Mouse (Mus musculus) spleen, embryonic (tissue): ENCODE results near the gene Cenpl.

Experiments used
- CTCF ChIA-PET: fragments of 350-600 bp; sonication (Branson Sonifier 250); formaldehyde crosslinking; loops from one replicate; lab custom pipeline; 2022; lab: Charles Lee

The Cenpl gene

DNA sequence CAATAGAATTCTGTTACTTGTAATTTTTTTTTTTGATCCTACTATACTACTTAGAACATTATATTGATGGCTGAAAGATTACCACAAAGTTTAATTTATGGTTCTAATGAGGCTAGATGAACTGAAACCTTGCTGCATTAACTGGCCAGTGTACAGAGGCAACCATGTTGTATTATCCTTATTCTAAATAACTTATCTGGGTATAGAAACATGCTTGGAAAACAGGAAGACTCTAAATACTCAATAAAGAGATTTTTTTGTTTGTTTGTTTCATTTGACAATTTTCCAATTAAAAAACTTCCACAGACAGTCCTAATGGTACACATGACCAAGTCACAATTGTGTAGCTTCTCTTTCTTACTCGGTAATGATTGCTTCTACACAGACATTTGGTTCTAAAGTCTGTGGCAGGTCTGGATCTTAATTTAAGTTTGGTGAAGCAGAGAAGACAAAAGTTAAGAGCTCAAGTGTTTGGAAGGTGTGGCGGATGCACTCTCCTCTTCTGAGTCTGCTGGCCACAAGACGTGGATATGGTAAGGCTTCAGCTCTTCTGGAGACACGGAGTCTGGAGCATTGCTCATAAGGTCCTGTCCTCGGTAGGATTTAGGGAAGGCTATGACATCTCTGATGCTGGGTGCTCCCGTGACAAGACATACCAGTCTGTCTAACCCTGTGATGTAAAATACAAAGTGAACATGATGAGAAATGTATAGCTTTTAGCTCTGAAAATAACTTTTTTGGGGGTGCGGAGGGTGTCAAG is 29.1 kb upstream of the Cenpl start:
- CTCF ChIA-PET = interaction anchor here (0.7 kb wide), 2 partner anchors 9 to 10 kb away, joined by 3 to 5 read pairs; no protein-coding TSS in a partner anchor

DNA sequence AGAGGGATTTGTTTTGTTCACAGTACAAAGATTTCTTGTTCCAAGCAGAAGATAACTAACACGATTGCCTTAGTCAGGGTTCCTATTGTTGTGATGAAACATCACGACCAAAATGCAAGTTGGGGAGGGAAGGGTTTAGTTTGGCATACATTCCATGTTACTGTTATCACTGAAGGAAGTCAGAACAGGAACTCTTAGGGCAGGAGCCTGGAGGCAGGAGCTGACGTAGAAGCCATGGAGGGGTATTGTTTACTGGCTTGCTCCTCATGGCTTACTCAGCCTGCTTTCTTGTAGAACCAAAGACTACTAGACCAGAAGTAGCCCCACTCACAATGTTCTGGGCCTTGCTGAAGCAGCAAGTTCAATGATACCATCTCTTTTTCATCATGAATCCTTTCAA is 23.5 kb upstream of the Cenpl start:
- CTCF ChIA-PET = no interaction called here

DNA sequence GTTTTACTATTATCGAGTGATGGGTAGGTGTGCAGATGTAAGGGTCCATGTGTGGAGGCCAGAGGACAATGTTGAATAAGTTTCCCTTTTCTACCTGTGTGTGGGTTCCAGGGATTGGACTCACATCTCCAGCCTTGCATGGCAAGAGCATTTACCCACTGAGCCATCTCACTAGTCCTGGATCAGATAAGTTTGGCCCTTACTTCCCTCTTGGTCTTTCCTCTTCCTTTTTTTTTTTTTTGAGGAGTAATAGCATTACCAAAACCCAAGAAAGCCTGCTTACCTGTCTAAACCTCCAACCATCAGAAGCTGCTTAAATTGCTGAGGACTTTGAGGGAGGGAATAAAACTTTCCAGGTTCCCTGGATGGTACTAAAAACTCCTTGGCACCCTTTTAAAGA is 13.3 kb upstream of the Cenpl start:
- CTCF ChIA-PET = interaction anchor here (0.6 kb wide), 1 partner anchor 1014 kb away, joined by 8 read pairs; no protein-coding TSS in a partner anchor

GRCm38 (mm10) chr1:161063351-161063750 is 7.2 kb upstream of the Cenpl start:
- CTCF ChIA-PET = no interaction called here

DNA sequence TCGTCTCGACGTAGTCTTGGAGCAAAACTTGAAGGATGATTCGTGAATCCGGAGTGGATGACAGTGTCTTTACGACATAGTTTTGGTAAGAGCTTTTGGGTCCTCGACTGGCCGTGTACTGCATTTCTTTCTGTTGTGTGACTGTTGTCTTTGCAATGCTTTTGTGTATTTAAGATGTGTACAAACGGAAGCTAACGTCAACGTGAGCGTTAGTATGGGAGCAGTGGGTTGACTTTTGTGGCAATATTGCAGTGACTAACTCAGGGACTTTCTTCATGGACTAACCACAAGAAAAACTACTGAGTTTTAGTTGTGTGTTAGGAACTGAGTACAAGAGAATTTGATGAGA is 733 bp downstream of the Cenpl start:
- CTCF ChIA-PET = no interaction called here

DNA sequence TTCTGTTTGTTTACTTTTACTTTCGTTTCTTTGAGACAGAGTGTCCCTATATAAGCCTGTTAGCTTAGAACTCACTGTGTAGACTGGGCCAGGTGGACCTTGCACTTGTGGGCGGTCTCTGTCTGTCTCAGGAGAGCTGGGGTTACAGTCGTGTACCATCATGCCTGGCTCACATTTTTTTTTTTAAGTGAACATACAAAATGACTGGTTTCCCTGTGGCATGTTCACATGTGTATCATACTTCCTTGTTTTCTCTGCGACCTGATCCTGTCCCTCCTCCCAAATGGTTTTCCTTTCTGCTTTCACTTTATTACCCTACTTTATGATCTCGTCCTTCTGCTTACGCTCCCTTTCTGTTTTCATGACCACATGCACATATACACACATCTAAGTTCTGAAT is 5.7 kb downstream of the Cenpl start:
- CTCF ChIA-PET = no interaction called here

DNA sequence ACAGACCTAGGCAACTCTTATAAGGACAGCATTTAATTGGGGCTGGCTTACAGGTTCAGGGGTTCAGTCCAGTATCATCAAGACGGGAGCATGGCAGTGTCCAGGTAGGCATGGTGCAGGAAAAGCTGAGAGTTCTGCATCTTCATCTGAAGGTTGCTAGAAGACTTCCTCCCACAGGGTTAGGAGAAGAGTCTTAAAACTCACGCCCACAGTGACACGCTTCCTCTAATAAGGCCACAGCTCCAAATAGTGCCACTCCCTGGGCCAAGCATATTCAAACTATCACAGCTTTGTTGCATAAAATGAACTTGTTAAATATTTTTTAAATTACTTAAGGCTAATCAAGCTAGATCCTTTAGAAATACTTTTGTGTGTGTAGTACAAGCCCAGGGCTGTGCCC is 6.7 kb downstream of the Cenpl start:
- CTCF ChIA-PET = no interaction called here

DNA sequence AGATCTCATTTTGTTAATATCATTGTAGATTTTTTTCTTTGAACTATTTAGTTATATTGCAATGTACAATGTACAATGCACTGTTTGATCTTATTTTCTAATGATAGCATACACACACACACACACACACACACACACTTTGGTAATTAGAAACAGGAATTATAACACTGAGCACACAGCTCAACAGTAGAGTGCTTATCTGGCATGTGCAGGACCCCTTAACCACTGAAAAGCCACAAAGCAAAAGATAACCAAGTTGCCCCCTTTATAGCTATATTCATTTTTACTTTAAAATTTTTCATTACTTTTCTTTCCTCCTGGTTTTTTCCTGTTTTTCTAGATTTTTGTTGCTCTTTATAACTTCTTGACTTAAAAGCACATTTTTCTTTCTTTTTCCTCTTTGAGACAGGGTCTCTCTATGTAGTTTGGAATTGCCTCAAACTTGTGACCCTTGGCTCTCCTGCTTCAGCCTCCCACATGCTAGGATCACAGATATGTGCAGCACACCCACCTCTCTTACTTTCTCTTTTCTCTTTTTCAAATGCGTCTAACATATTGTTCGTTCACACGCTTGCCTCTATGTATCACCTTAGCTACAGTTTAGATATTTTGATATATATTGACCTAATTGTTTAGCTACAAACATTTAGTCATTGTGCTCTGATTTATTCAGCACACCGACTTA is 29.4 kb downstream of the Cenpl start:
- CTCF ChIA-PET = no interaction called here

- CTCF ChIA-PET = no interaction called here
Measured at GRCm38 (mm10) chr1:161103842-161104241, 33.3 kb downstream of the Cenpl start.

- CTCF ChIA-PET = interaction anchor here (0.5 kb wide), 1 partner anchor 37 kb away, joined by 14 read pairs; no protein-coding TSS in a partner anchor
Measured at GRCm38 (mm10) chr1:161109216-161109615, 38.7 kb downstream of the Cenpl start.

GRCm38 (mm10) chr1:161114591-161114990 is 44.1 kb downstream of the Cenpl start:
- CTCF ChIA-PET = no interaction called here

DNA sequence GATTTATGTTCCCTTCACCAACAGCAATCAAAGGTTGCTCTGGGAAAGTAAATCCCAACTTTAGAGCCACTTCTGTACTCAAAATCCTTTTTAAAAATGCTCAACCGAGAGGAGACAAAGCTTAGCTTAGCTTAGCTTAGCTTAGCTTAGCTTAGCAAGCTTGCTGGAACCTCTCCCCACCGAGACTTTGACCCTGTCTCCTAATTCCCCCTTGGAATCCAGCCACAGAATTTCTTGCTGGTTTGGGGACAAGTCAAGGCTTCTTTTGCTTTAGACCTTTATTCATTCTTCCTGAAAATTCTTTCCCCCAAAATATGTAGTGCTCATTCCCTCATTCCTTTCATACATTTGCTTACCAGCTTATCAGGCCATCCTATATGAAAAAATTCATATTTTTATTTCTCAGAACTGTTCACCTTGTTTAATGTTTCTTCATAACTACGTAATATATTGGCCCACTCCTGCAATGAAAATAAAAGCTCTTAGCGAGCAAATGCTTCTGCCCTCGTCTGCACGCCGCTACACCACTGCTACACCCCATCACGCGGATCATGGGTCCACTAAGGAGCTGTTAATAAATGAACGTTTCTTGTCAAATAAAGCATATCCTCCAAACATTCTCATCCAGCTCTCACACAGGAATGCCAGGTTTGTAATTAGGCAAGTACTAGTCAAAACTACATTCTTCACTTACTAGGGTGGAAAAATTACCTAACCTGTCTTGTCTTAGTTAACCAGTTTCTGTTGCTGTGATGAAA is 52.3 kb downstream of the Cenpl start:
- CTCF ChIA-PET = interaction anchor here (0.7 kb wide), 1 partner anchor 20 kb away, joined by 4 read pairs; no protein-coding TSS in a partner anchor

GRCm38 (mm10) chr1:161126461-161126860 is 55.9 kb downstream of the Cenpl start:
- CTCF ChIA-PET = interaction anchor here (0.6 kb wide), 1 partner anchor 207 kb away, joined by 3 read pairs; no protein-coding TSS in a partner anchor

GRCm38 (mm10) chr1:161130726-161131664 is 60.5 kb downstream of the Cenpl start, which contains the start of gene Klhl20:
Gene Klhl20 (minus strand): TSS chr1:161131511.
- CTCF ChIA-PET = interaction anchor here (0.6 kb wide), 1 partner anchor 129 kb away, joined by 11 read pairs; no protein-coding TSS in a partner anchor
